ENCODE assay signal across 12 mouse cellular contexts in genomic region chr9:101410783-101411531, GRCm38 (mm10).
DNase-seq lines count a peak whose midpoint lies in the region; ATAC-seq and TF ChIP-seq lines count a peak whose summit lies in the region.
"Had no signal": no experiment of that assay in that cellular context is flagged by ENCODE, and none has a peak within 500 bp of the region (broad histone marks: within the 10 kb centered on the region; RNA-seq: fewer than 3 reads in every experiment).

No protein-coding gene starts in this region.

- H3K4me3 ChIP-seq in forebrain, embryonic 13.5 days, result no peak overlapping the region
- no peak overlapping the region for H3K4me3 ChIP-seq in forebrain, embryonic 11.5 days (ENCODE audit: low read depth, low read length)
- no peak overlapping the region for H3K4me3 ChIP-seq in hindbrain, embryonic 14.5 days (replicated peaks; ENCODE audit: low read length)
- no peak overlapping the region for H3K4me3 ChIP-seq in midbrain, embryonic 15.5 days
- H3K4me3 ChIP-seq in layer of hippocampus, adult 2 months, result no peak overlapping the region
- H3K4me3 ChIP-seq: left cerebral cortex, adult 2 months; lung, embryonic 15.5 days had no signal

- 72% methylated on average over 21 of the region's 21 CpGs for WGBS in forebrain, embryonic 13.5 days
- whole genome bisulfite sequencing in forebrain, embryonic 11.5 days, result 78% methylated on average over 21 of the region's 21 CpGs
- WGBS in hindbrain, embryonic 14.5 days, result 53% methylated on average over 21 of the region's 21 CpGs
- 64% methylated on average over 21 of the region's 21 CpGs for WGBS in midbrain, embryonic 15.5 days

- ATAC-seq in forebrain, embryonic 13.5 days, result no peak
- no peak for ATAC-seq in forebrain, embryonic 11.5 days (replicated peaks; ENCODE audit: low FRiP score)
- ATAC-seq in hindbrain, embryonic 14.5 days (ENCODE audit: low FRiP score), result no peak; the same call in 1 of the 2 replicates
- ATAC-seq in midbrain, embryonic 15.5 days (replicated peaks), result no peak
- ATAC-seq: intestine, postnatal 0 days had no signal

- no peaks in the 10 kb centered on the region for H3K27me3 ChIP-seq in forebrain, embryonic 13.5 days
- no peaks in the 10 kb centered on the region for H3K27me3 ChIP-seq in forebrain, embryonic 11.5 days (ENCODE audit: control insufficient read depth, insufficient read depth, low read length)
- no peaks in the 10 kb centered on the region for H3K27me3 ChIP-seq in hindbrain, embryonic 14.5 days (ENCODE audit: control insufficient read depth, insufficient read depth, low read length)
- H3K27me3 ChIP-seq in midbrain, embryonic 15.5 days (replicated peaks), result no peaks in the 10 kb centered on the region
- H3K27me3 ChIP-seq: lung, embryonic 15.5 days had no signal

- H3K9ac ChIP-seq in forebrain, embryonic 13.5 days, result no peak overlapping the region
- H3K9ac ChIP-seq in forebrain, embryonic 11.5 days (ENCODE audit: low read length), result no peak overlapping the region
- no peak overlapping the region for H3K9ac ChIP-seq in hindbrain, embryonic 14.5 days
- H3K9ac ChIP-seq in midbrain, embryonic 15.5 days, result no peak overlapping the region
- H3K9ac ChIP-seq: lung, embryonic 15.5 days had no signal

- H3K27ac ChIP-seq in forebrain, embryonic 13.5 days, result peak overlapping the region; percentile 6; the same call in 1 of the 2 replicates
- no peak overlapping the region for H3K27ac ChIP-seq in forebrain, embryonic 11.5 days (ENCODE audit: low read depth, low read length)
- peak overlapping the region; percentile 72 for H3K27ac ChIP-seq in hindbrain, embryonic 14.5 days
- H3K27ac ChIP-seq in midbrain, embryonic 15.5 days, result peak overlapping the region; percentile 41; the same call in 1 of the 2 replicates
- no peak overlapping the region for H3K27ac ChIP-seq in layer of hippocampus, adult 2 months
- H3K27ac ChIP-seq: left cerebral cortex, adult 2 months; lung, embryonic 15.5 days had no signal

- H3K4me1 ChIP-seq in forebrain, embryonic 13.5 days, result peaks cover 25% of the 10 kb centered on the region
- 0 out of 2 replicates have a peak, but pooled peaks cover 2% of the 10 kb centered on the region for H3K4me1 ChIP-seq in forebrain, embryonic 11.5 days (replicated peaks; ENCODE audit: control insufficient read depth, insufficient read depth, low read length)
- peaks cover 21% of the 10 kb centered on the region for H3K4me1 ChIP-seq in hindbrain, embryonic 14.5 days (replicated peaks; ENCODE audit: control insufficient read depth, insufficient read depth, low read length)
- peaks cover 27% of the 10 kb centered on the region for H3K4me1 ChIP-seq in midbrain, embryonic 15.5 days
- H3K4me1 ChIP-seq: lung, embryonic 15.5 days had no signal

- H3K9me3 ChIP-seq in forebrain, embryonic 13.5 days (replicated peaks), result no peaks in the 10 kb centered on the region
- no peaks in the 10 kb centered on the region for H3K9me3 ChIP-seq in forebrain, embryonic 11.5 days (ENCODE audit: control insufficient read depth, low read length)
- no peaks in the 10 kb centered on the region for H3K9me3 ChIP-seq in hindbrain, embryonic 14.5 days (ENCODE audit: control insufficient read depth, low read length)
- no peaks in the 10 kb centered on the region for H3K9me3 ChIP-seq in midbrain, embryonic 15.5 days
- H3K9me3 ChIP-seq: lung, embryonic 15.5 days had no signal

- no peaks in the 10 kb centered on the region for H3K36me3 ChIP-seq in forebrain, embryonic 13.5 days (ENCODE audit: poor library complexity, severe bottlenecking)
- H3K36me3 ChIP-seq in forebrain, embryonic 11.5 days (ENCODE audit: control insufficient read depth, insufficient read depth, low read length), result no peaks in the 10 kb centered on the region
- H3K36me3 ChIP-seq in hindbrain, embryonic 14.5 days (replicated peaks; ENCODE audit: control insufficient read depth, insufficient read depth), result no peaks in the 10 kb centered on the region
- H3K36me3 ChIP-seq in midbrain, embryonic 15.5 days (replicated peaks), result no peaks in the 10 kb centered on the region
- H3K36me3 ChIP-seq: lung, embryonic 15.5 days had no signal

- no peak for TF ChIP-seq CTCF in brain, embryonic 14.5 days (IDR thresholded peaks at IDR 0.05; ENCODE audit: borderline replicate concordance, extremely low read depth, insufficient read depth, insufficient read length)
- TF ChIP-seq CTCF in layer of hippocampus, adult 2 months (conservative IDR thresholded peaks at IDR 0.05), result no peak

- DNase-seq in forebrain, embryonic 11.5 days (ENCODE audit: low spot score), result no peak
- DNase-seq in brain, embryonic 14.5 days (ENCODE audit: low read depth), result peak; percentile 72
- peak; percentile 36 for DNase-seq in hindbrain, embryonic 14.5 days (ENCODE audit: low spot score)
- no peak for DNase-seq in right cerebral cortex, postnatal 14 days
- DNase-seq in layer of hippocampus, adult 2 months (ENCODE audit: low spot score in 2 of 2), result no peak
- no peak for DNase-seq in lung, postnatal 14 days
- DNase-seq: heart, adult 18-20 months had no signal

- no peak for TF ChIP-seq POLR2A in brain, embryonic 14.5 days (IDR thresholded peaks at IDR 0.05; ENCODE audit: borderline replicate concordance, extremely low read depth, insufficient read depth, insufficient read length, poor library complexity, severe bottlenecking)

- H3K4me2 ChIP-seq in forebrain, embryonic 13.5 days, result no peak overlapping the region
- H3K4me2 ChIP-seq in forebrain, embryonic 11.5 days (ENCODE audit: low read depth, low read length, severe bottlenecking), result no peak overlapping the region
- H3K4me2 ChIP-seq in hindbrain, embryonic 14.5 days (replicated peaks), result 0 out of 2 replicates have a peak overlapping the region, but pooled peaks have one; percentile 4
- no peak overlapping the region for H3K4me2 ChIP-seq in midbrain, embryonic 15.5 days
- H3K4me2 ChIP-seq: lung, embryonic 15.5 days had no signal

Comparison
In these comparisons a context has a peak if more than half of its experiments do, and no peak if none do; other contexts are left out.
1. H3K27ac ChIP-seq: peak in forebrain, embryonic 13.5 days (single experiment), hindbrain, embryonic 14.5 days (single experiment) and midbrain, embryonic 15.5 days (single experiment); none in forebrain, embryonic 11.5 days (single experiment) and layer of hippocampus, adult 2 months (single experiment).
2. DNase-seq: peak in brain, embryonic 14.5 days (single experiment) and hindbrain, embryonic 14.5 days (single experiment); none in forebrain, embryonic 11.5 days (single experiment), right cerebral cortex, postnatal 14 days (single experiment), layer of hippocampus, adult 2 months (0 of 2) and lung, postnatal 14 days (single experiment).